ENCODE assay signal across 1 mouse cellular context in the genomic region with DNA sequence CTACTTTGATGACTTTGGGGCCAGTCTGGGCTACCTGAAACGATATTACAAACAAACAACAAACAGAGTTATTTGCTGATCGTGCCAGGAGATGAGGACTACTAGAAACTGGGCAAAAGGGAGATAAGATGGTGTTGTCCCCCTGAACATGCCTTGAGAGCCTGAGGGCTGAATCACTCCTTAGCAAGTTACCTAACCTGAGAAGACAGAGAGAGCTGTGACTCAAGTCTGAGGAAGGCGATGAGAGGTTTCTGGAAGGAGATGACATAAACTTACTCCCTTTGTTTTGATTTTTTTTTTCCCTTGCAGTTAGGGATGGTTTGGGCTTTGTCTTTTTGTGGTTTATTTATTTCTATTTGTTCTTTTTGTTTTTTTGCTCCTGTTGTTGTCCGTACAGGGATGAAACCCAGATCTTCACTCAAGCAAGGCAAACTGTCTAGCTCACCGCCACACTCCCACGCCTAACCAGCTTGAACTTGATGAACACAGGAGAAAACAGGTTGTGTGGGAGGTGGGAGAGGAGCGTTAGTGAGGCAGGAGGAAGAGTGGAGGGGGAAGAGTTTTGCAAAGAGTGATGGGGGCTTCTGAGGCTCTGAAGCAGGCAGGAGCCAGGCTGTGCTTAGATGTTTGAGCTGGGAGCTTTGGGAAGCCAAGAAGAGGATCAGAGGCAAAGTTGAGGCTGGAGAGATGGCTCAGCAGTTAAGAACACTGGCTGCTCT.
TF ChIP-seq lines count a peak whose summit lies in the region.

No protein-coding gene starts in this region.

TF ChIP-seq in CH12.LX, 34 proteins besides CTCF, POLR2A, EP300 and RAD21:
- TF ChIP-seq JUND (conservative IDR thresholded peaks at IDR 0.05; ENCODE audit: low read depth, low read length) (no peak), PAX5 (IDR thresholded peaks at IDR 0.05; ENCODE audit: low read length) (no peak), UBTF (IDR thresholded peaks at IDR 0.05; ENCODE audit: low read depth, low read length) (no peak), NRF1 (IDR thresholded peaks at IDR 0.05; ENCODE audit: low read depth, low read length) (no peak), USF2 (conservative IDR thresholded peaks at IDR 0.05; ENCODE audit: low read depth, low read length) (no peak), ZMIZ1 (IDR thresholded peaks at IDR 0.05; ENCODE audit: low read depth, low read length) (no peak), SIN3A (IDR thresholded peaks at IDR 0.05; ENCODE audit: low read length) (no peak), NELFE (IDR thresholded peaks at IDR 0.05; ENCODE audit: low read depth, low read length) (no peak), TCF12 (IDR thresholded peaks at IDR 0.05; ENCODE audit: low read depth, low read length) (no peak), SMC3 (IDR thresholded peaks at IDR 0.05; ENCODE audit: low read depth, low read length) (no peak), ETS1 (conservative IDR thresholded peaks at IDR 0.05; ENCODE audit: low read depth, low read length) (no peak), CHD1 (IDR thresholded peaks at IDR 0.05; ENCODE audit: low read depth, low read length) (no peak), POLR2AphosphoS2 (IDR thresholded peaks at IDR 0.05; ENCODE audit: low read depth, low read length) (no peak), E2F4 (IDR thresholded peaks at IDR 0.05; ENCODE audit: insufficient replicate concordance, low read depth, low read length) (no peak), ZC3H11A (IDR thresholded peaks at IDR 0.05; ENCODE audit: low read depth, low read length) (no peak), ZKSCAN1 (IDR thresholded peaks at IDR 0.05; ENCODE audit: borderline replicate concordance, low read depth, low read length) (no peak), GABPA (IDR thresholded peaks at IDR 0.05; ENCODE audit: insufficient replicate concordance, low read depth, low read length) (no peak), MAZ (IDR thresholded peaks at IDR 0.05; ENCODE audit: low read depth, low read length) (no peak)
